Mouse (Mus musculus) stomach, postnatal 0 days (tissue): ENCODE data around the gene Tdrd9. TPM values are rescaled to one million over a fixed set of nuclear protein-coding genes. Genes with fewer than 3 reads are reported as not detected.
"Not testable (repeated sequence)": the region's sequence is repeated elsewhere in the genome, so short reads cannot be mapped to it uniquely, and the experiment has no call there.

Experiments used
- ATAC-seq: fragments of 200-750 bp; cut with Nextera tagmentation; 2 replicates; pipeline ENCODE4 v1.8.0; 2017; ENCODE audit not compliant: low FRiP score, low TSS enrichment
- DNase-seq: peaks from one replicate; pipeline ENCODE4 v3.0.0-alpha.2; 2016; ENCODE audit warnings: low spot score
- H3K27ac ChIP-seq: fragments of 300-500 bp; sonication (generic); replicated peaks from 2 replicates; pipeline ENCODE4 v1.5.1; 2014; ENCODE audit warnings: mild to moderate bottlenecking, control low read depth
- H3K27me3 ChIP-seq: fragments of 300-500 bp; sonication (generic); 2 replicates; pipeline ENCODE4 v1.6.1; 2014; ENCODE audit warnings: low read length; ENCODE audit not compliant: control insufficient read depth, insufficient read depth
- H3K36me3 ChIP-seq: fragments of 300-500 bp; sonication (generic); 2 replicates; pipeline ENCODE4 v1.6.1; 2014; ENCODE audit warnings: low read length, mixed read lengths; ENCODE audit not compliant: control insufficient read depth, insufficient read depth
- H3K4me1 ChIP-seq: fragments of 300-500 bp; sonication (generic); replicated peaks from 2 replicates; pipeline ENCODE4 v1.6.1; 2014; ENCODE audit warnings: antibody characterized with exemption; ENCODE audit not compliant: control insufficient read depth, insufficient read depth
- H3K4me2 ChIP-seq: fragments of 300-500 bp; sonication (generic); replicated peaks from 2 replicates; pipeline ENCODE4 v1.6.1; 2014; ENCODE audit warnings: low read depth, mild to moderate bottlenecking, control low read depth, moderate library complexity
- H3K4me3 ChIP-seq: fragments of 300-500 bp; sonication (generic); 2 replicates; pipeline ENCODE4 v1.5.1; 2014; ENCODE audit warnings: low read depth, low read length, control low read depth
- H3K9ac ChIP-seq: fragments of 300-500 bp; sonication (generic); 2 replicates; pipeline ENCODE4 v1.6.1; 2014; ENCODE audit warnings: mild to moderate bottlenecking, low read length, control low read depth, mixed read lengths
- H3K9me3 ChIP-seq: fragments of 300-500 bp; sonication (generic); 2 replicates; pipeline ENCODE4 v1.6.1; 2016; ENCODE audit warnings: low read length; ENCODE audit not compliant: control insufficient read depth
- CTCF ChIP-seq: IDR thresholded peaks from 2 replicates; pipeline ENCODE4 v1.5.1; 2016; ENCODE audit warnings: antibody characterized with exemption, low read depth, mild to moderate bottlenecking, moderate library complexity
- EP300 ChIP-seq: optimal IDR thresholded peaks from 2 replicates; pipeline ENCODE3; 2016; ENCODE audit warnings: antibody characterized with exemption
- WGBS: fragments of 180-500 bp; shearing (Covaris S2); extraction: QIAGEN DNeasy Blood & Tissue Kit; methylation state at CpG from one replicate; pipeline ENCODE4 v1.1.7; 2014; 5-methylcytosine and 5-hydroxymethylcytosine counted together
- polyA plus RNA-seq: library from polyadenylated mRNA; unstranded; fragments of >200 nt; fragmentation: Nextera tagmentation; extraction: Ambion mirVana; gene quantifications from 2 replicates; pipeline ENCODE4 v1.2.1, GENCODE M21; 2015

The Tdrd9 gene
- polyA plus RNA-seq, 1 experiment from 2014 or later, result 0.01 TPM

DNA sequence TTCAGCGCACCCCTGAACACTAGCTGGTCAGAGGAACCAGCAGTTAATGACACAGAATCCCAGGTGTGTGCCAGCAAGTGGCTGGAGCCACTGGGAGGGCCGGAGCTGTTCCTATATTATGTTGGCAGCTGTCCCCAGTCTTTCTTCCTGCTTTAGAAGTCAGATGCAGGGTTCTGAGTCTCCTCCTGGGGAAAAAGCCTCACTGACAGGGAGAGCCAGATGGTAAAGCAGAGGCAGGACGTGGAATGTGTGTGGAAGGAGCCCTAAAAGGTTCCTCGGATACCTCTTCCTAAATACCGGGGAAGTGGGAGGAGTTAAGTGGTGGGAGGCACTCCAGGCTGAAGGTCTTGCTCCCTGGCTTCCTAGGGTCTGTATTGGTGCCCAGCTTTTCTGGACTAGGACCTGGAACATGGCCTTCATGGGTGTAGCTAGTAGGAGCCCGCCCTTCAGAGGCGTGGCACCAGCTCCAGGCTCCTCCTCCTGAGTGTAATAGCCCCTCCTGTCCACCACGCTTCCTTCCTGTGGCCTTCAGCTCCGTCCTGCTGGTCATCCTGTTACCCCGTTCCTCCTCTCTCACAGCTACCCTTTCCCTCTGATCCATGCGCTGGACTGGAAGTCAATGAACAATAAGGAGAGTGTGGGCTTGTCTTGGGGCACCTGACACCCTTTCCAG, 38.2 kb upstream of the Tdrd9 start:
- ATAC-seq (peak; percentile 78), DNase-seq (peak; percentile 89)
- Histone ChIP-seq H3K9me3 (no peaks in the 10 kb centered on the region), H3K27me3 (no peaks in the 10 kb centered on the region), H3K4me1 (peaks cover 18% of the 10 kb centered on the region), H3K36me3 (no peaks in the 10 kb centered on the region), H3K27ac (peak overlapping the region; percentile 56), H3K4me2 (no peak overlapping the region; the same call in none of the 2 replicates), H3K4me3 (0 out of 2 replicates have a peak overlapping the region, but pooled peaks have one; percentile 0), H3K9ac (no peak overlapping the region)
- peak; percentile 38 for TF ChIP-seq CTCF
- TF ChIP-seq EP300, result no peak
- WGBS, result 44% methylated on average over 11 of the region's 11 CpGs

DNA sequence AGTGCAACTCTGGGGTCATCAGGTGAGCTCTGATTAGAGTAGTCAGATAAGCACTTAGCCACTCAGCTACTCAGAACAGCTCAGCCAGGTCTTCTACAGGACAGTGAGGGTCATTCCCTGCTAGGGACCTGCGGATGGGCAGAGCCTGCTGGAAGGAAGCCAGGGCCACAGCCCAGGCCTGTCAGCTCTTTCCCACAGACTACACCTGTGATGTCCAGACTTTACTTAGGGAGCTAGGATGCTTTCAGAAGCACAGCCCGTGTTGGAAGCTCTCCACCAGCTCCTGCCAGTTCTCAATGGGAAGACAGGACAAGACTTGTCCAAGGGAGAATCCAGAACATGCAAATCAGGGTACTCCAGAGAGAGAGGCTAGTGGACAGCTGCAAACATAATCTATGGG, 37.4 kb upstream of the Tdrd9 start:
- DNase-seq (no peak), ATAC-seq (no peak)
- Histone ChIP-seq H3K9ac (no peak overlapping the region), H3K9me3 (no peaks in the 10 kb centered on the region), H3K4me2 (no peak overlapping the region; the same call in 1 of the 2 replicates), H3K4me3 (peak overlapping the region; percentile 0; the same call in 1 of the 2 replicates), H3K27me3 (no peaks in the 10 kb centered on the region), H3K27ac (peak overlapping the region; percentile 56), H3K4me1 (peaks cover 24% of the 10 kb centered on the region), H3K36me3 (no peaks in the 10 kb centered on the region)
- TF ChIP-seq EP300, result no peak
- no peak for TF ChIP-seq CTCF
- 40% methylated on average over 2 of the region's 2 CpGs for WGBS

DNA sequence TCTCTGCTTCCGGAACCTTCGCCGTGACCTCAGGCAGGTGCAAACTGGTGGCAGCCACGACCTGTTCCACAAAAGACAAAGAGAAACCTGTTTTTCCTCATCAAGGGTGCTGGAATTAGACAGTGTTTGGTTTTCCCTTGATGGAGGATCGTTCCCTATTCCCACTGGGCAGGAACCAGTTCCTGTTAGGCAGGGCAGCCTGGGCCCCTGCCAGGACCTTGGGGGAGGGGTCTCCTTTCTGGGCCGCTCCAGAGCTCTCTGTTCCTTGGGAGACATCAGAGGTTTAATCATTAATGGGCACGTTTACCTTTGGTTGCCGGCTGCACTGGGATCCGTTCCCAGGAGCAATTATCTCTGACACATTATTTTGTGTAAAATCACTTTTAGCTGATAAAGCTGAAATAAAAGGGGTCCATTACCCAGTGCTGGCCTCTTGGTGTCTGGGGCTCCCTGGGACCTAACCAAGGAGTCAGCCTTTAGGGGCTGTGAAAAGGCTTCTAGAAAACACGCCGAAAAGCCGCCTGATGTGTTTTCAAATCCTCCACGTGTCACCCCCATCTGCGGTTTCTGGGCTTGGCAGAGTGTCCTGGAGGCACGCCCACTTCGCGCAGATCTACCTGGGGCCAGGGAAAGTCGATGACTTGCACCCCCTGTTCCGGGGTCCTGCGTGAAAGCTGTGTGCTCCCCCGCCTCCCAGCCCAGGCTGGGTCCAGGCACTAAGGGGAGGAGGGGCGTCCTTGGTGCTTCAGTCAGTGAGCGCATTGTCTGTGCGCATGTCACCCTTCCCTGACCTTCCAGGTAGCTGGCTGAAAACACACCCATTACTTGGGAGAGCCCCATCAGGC, 34.4 kb upstream of the Tdrd9 start:
- Histone ChIP-seq H3K36me3 (no peaks in the 10 kb centered on the region), H3K27ac (peak overlapping the region; percentile 94), H3K27me3 (no peaks in the 10 kb centered on the region), H3K4me1 (peaks cover 24% of the 10 kb centered on the region), H3K9me3 (no peaks in the 10 kb centered on the region), H3K4me3 (no peak overlapping the region), H3K4me2 (peak overlapping the region; percentile 27), H3K9ac (0 out of 2 replicates have a peak overlapping the region, but pooled peaks have one; percentile 31)
- ATAC-seq (peak; percentile 89), DNase-seq (peak; percentile 96)
- WGBS, result 22% methylated on average over 24 of the region's 24 CpGs
- no peak; the same call in 1 of the 2 replicates for TF ChIP-seq CTCF
- peak; percentile 94 for TF ChIP-seq EP300

DNA sequence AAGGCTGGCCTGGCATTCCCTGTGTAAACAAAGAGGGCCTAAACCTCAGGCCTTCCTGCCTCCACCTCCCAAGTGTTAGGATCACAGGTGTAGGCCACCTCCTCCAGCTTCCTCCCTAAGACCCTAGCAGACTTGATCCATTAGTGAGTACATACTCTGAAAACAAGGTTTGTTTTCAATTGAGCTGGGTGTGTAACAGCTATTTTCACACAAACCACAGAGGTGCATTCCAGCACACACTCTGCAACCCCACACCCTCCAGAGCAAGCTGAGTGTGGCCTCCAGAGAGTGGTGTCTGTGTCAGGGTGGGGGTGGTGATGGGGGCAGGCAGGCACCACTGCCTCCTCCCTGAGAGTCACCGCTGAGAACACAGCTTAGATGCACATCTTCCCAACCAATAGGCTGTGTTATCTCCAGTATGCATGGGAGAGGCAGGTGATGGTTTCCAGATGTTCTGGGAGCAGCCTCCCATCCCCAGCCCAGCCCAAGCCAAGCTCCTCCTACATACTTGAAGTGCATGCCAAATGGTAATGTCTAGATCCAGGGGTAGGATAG, 32.7 kb upstream of the Tdrd9 start:
- Histone ChIP-seq H3K9ac (no peak overlapping the region), H3K9me3 (no peaks in the 10 kb centered on the region), H3K4me3 (no peak overlapping the region), H3K4me2 (no peak overlapping the region), H3K4me1 (peaks cover 22% of the 10 kb centered on the region), H3K36me3 (no peaks in the 10 kb centered on the region), H3K27ac (peak overlapping the region; percentile 94), H3K27me3 (no peaks in the 10 kb centered on the region)
- TF ChIP-seq EP300 (no peak), CTCF (no peak)
- no peak for DNase-seq
- WGBS, result 20% methylated on average over 1 of the region's 1 CpGs
- ATAC-seq, result no peak; the same call in 1 of the 2 replicates

DNA sequence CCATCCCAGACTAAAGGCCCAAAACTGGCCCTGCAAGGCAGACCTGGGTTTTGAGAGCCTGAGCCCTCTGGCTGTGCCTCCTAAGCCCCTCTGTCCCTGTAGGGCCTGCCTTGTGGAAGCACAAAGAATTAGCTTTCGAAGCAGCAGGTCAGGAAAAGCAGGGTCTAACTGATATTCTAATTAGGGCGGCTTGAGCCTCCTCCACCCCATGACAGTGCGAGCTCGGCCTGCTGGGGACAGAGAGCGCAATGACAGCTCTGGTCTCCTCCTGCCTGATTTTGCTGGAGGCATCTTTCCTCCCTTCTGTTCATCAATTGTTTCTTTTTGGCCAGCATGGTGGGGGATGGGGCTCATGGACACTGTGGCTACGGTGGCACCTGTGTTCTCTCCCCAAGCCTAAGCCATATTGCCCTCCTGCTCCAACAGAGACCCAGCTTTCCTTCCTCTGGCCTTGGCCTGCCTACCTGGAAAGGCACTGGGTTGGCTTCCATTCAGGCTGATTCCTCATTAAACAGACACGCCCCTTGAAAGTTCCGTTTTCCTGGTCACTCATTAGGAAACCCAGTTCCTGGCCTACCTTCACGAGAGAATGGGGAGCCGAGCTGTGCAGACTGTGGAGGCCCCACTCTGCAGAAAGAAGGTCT, 27.8 kb upstream of the Tdrd9 start:
- Histone ChIP-seq H3K4me1 (peaks cover 12% of the 10 kb centered on the region), H3K4me3 (no peak overlapping the region), H3K9me3 (no peaks in the 10 kb centered on the region), H3K27me3 (no peaks in the 10 kb centered on the region), H3K4me2 (peak overlapping the region; percentile 25; the same call in 1 of the 2 replicates), H3K36me3 (no peaks in the 10 kb centered on the region), H3K27ac (peak overlapping the region; percentile 82), H3K9ac (no peak overlapping the region)
- ATAC-seq (no peak), DNase-seq (no peak)
- TF ChIP-seq EP300, result no peak
- no peak for TF ChIP-seq CTCF
- WGBS, result 65% methylated on average over 10 of the region's 10 CpGs

DNA sequence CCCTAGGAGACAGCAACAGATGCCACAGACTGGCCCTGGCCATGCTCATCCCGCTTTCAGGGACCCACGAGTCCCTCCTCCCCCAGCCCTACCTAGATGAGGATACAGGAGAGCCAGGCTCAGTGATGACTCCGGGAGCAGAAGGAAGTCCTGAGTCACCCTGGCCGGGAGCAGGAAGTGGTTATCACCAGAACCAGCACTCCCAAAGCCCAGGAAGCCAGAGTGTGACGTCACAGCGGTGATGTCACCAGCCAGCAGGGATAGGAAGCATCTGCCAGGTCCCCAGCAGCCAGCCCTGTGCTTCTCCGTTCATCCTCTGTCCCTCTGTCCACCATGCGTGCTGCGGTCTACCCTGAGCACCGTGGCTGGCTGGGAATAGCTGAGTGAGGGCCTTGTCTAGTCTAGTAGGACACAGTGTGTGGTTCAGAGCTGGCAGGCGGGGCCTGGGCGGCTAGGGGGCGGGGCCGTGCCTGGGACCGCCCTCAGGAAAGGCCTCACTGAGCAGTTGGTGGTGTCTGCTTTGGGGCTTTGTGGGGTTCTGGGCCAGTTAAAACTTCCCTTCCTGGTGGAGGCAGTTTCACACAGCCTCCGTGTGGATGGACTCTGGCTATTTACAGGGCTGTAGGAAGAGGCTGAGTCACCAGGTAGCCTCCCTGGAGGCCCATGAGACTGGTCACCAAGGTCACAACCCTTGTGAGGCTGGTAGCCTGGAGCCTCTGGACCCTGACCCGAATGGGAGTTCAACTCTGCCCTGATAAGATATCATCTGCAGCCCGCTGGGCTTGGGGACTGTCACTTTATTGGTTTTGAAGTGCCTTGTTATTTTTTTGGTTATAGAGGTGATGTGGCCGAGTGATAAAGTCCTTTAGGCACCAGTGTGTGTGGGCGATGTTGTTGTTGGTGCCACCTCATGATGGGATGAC, 27.0 kb upstream of the Tdrd9 start:
- H3K4me3 ChIP-seq, H3K9ac ChIP-seq, H3K9me3 ChIP-seq, H3K27me3 ChIP-seq, H3K36me3 ChIP-seq, H3K4me1 ChIP-seq: not testable (repeated sequence)
- DNase-seq, result peak; percentile 54
- Histone ChIP-seq H3K27ac (peak overlapping the region; percentile 88), H3K4me2 (0 out of 2 replicates have a peak overlapping the region, but pooled peaks have one; percentile 25)
- peak; percentile 79 for ATAC-seq
- WGBS, result 64% methylated on average over 12 of the region's 20 CpGs
